Mouse (Mus musculus): Measurements from ENCODE around the gene Vegfb.

The Vegfb gene

GRCm38 (mm10) chr19:6987061-6987903, at the start of gene Vegfb:
Vegfb (minus strand) TSS chr19:6987651.
- DNase-seq, result peak; percentile 73

GRCm38 (mm10) chr19:7034006-7034405, 46.6 kb upstream of the Vegfb start:
- DNase-seq, result no peak

GRCm38 (mm10) chr19:7029531-7029930, 42.1 kb upstream of the Vegfb start:
- DNase-seq, result no peak

DNA sequence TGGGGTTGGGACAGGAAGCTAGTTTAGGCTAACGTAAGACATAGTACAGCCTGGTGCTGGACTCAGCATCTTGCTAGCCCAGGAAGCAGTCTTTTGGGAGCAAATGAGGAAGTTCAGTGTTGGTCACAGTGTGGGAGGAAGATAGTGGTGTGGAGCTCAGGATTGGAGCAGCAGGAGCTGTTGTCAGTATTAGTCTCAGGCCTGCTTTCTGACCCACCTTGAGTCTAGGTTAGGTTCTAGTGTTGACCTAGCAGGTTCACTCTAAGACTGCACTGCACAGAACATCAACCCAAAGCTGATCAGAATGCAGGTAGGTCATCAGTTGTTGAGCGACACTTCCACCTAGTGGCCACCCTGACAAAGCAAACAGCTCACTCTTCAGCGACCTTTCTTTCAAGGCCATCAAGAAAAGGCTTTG, 32.8 kb upstream of the Vegfb start:
- DNase-seq, result peak; percentile 54

GRCm38 (mm10) chr19:7019191-7019590, 31.7 kb upstream of the Vegfb start, which contains the start of gene Fermt3:
Fermt3 (minus strand) TSS chr19:7019469.
- no peak for DNase-seq

- DNase-seq, result no peak
Measured at GRCm38 (mm10) chr19:7018546-7018945, 31.1 kb upstream of the Vegfb start.

GRCm38 (mm10) chr19:7017541-7018457, 30.3 kb upstream of the Vegfb start:
- no peak for DNase-seq

DNA sequence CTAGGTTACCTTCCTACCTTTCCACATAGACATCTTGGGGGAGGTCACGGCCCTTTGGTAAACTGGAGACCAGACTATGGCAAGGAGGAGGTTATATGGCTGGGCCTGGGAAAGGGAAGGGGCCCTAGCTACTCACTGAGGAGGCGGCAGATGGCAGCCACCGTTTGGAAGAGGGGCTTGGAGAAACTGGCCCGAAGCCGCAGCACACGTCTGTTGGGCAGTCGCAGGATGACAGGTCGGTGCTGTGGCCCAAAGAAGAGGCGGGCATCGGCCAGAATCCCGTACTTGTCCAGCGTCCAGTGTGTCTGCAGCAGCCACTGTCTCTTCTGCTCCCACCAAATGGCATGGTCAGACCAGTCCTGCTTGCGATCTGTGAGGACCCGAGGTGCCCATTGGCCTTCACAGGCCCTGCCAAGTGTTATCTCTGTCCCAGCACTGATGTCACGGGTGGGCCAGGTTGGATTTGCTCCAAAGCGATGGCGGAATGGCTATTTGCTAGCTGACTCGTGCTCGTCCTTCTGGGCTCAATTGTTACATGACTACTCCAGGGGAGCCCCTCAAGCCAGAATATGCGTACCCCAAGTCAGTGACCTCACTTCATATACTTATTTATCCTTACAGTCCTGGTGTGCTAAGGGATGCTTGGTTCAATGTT, 27.2 kb upstream of the Vegfb start:
- DNase-seq, result no peak

GRCm38 (mm10) chr19:7013984-7014383, 26.5 kb upstream of the Vegfb start:
- no peak for DNase-seq

GRCm38 (mm10) chr19:7012426-7012825, 25.0 kb upstream of the Vegfb start:
- no peak for DNase-seq

DNA sequence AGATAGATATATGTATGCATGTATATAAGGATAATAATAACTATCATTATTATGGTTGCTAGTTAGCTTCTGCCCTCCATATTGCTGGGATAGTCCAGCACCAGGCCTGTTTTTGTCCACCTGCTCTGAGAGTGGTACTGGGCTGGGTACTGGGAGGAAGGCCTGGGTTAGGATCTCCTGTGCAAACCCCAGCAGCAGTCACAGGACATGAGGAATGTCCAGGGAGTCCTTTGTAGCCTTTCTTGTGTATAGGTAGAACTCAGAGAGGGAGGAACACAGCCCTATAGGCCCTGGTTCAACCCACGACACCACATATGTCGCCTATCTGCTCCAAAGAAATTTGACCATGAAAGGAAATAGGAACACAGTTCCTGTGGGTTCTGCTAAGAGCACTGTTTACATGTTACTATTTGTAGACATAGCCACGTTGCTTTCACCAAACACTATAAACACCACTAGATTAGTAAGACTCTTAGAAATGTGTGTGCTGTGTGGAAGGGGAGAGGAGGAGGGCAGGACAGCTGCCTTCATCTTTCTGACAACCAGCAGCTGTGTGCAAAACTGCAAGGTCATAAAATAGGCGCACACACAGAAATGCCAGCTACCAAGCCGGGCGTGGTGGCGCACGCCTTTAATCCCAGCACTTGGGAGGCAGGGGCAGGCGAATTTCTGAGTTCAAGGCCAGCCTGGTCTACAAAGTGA, 19.6 kb upstream of the Vegfb start:
- DNase-seq, result no peak

DNA sequence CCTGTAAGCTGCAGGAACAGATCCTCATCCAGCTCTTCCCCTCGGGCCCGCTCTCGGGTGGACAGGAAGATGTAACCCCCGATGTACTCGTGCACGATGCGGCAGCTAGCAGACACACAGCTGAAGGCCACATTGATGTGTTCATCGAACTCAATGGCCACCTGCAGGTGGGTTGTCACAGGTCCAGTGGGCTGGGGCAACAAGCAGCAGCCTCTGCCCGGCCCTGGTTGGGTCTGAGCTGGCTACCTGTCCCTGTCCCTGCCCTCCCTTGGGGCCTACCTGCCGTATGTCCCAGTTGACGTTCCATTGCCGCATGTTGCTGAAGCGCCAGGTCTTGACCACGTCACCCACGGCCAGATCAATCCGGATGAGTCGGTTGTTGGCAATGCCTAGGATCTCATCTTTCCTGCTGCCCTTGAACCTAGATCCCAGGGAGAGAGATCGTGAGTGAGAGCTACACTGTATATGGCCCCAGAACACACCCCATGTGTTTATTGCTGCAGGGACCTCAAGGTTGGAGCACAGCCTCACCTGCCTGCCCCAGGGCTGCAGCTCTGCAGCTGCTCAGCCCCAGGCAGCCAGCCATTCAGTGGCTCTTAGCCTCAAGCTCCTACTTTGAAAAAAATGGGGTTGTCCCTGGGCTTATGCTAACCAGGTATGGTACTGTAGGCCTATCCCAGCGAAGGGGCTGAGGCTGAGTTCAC, 12.1 kb upstream of the Vegfb start:
- no peak for DNase-seq

GRCm38 (mm10) chr19:6997721-6998290, 10.4 kb upstream of the Vegfb start:
- no peak for DNase-seq

GRCm38 (mm10) chr19:6996006-6996405, 8.6 kb upstream of the Vegfb start, which contains the start of the genes Nudt22 and Trpt1:
Nudt22 (minus strand) TSS chr19:6996117.
Trpt1 (plus strand) TSS chr19:6996131.
- DNase-seq, result peak; percentile 83

DNA sequence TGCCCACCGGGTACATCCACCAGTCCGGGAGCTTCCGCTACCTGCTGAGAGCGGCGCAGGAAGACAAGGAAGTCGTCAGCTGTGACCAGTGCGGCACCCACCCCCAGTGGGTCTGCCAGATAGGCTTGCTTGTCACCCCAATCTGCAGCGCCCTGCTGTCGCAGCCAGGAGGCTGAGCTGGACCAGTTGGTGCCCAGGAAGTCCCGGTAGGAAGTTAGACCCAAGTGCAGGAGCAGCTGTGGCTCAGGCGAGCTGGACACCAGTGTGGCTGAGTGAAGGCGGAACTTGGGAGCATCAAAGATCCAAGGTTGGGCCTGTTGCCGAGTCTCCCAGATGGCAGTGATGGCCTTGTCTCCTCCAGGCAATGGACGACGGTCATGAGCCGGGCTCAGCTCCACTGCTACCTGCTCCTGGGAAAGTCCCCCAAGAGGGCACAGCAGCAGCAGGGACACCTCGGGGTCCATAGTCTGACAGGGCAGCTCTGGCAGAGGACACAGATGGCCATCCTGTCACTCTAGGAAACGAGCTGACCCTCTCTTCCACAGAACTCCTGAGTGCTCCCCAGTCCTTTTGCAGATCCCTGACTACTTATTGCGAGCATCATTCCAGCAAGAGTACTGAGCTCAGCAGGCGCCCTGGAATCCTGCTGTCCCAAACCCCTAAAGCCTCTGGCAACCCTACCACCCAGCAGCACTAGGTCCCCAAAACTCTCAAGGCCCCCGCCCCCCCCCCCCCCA, 8.0 kb upstream of the Vegfb start:
- no peak for DNase-seq

- no peak for DNase-seq
Measured at GRCm38 (mm10) chr19:6994489-6994888, 7.0 kb upstream of the Vegfb start.

DNA sequence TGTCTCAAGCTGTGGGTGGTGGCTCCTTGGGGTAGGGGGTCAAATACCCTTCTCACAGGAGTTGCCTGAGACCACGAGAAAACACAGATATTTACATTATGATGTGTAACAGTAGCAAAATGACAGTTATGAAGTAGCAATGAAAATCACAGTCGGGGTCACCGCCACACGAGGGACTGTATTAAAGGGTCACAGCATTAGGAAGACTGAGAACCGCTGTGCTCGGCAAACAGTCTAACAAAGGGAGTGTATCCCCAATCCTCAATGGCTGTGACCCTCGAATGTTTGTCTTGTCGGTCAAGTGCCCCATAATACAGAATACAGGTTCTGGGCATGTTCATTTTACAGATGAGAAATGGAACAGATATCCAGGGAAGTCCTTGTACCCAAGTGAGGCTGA, 6.6 kb upstream of the Vegfb start:
- no peak for DNase-seq

- peak; percentile 25 for DNase-seq
Measured at GRCm38 (mm10) chr19:6993011-6993770, 5.7 kb upstream of the Vegfb start.

DNA sequence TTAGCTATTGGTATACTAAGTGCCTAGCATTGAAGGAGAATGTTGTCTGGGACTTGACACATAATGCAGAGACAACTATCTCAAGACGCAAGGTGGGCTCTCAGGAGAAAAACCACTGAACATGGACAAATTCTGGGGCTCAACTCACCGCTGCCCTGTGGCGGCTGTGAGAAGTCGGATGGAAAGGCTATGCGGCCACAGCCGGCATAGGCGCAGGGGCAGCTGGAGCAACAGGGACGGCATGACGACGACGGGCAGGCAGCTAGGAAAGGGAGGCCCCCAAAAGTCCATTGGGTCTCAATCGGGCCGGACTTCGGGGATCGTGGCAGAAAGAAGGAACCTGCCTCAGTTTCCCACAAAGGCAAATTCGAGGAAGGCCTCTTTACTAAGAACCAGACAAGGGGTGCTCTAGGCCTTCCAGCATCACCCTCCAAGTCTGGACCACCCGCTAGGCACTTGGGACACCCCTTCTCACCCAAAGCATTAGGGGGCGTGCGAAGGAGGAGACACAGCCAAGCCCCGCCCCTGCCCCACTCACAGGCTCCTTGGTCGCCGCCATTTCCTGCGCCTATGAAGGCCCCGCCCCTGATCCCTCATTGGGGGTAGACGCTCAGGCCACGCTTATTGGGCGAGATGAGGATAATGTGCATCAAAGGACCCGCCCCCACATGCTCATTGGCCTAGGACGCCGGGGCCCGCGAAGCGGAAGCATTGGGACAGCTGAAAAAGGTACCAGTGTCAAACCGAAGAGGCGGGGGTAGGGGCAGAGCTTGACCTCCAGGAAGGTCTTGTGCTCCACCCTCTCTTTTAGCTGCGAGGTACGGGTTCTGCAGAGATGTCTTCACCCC, 4.8 kb upstream of the Vegfb start, which contains the start of gene Dnajc4:
Dnajc4 (minus strand) TSS at position 562 of the 848 bp plus-strand sequence.
- peak; percentile 95 for DNase-seq

All from cerebellum, adult 11 months (tissue).